Mouse (Mus musculus) spleen, adult 2 months (tissue): ENCODE measurements around the gene Skor1.

Experiments used
- CTCF ChIP-seq: fragments of 200-500 bp; IDR thresholded peaks from 2 replicates; pipeline ENCODE4 v1.5.1; 2011; ENCODE audit warnings: mild to moderate bottlenecking, inconsistent platforms; ENCODE audit not compliant: insufficient read depth, insufficient read length, insufficient replicate concordance; ENCODE audit errors: extremely low read depth
- POLR2A ChIP-seq: fragments of 200-500 bp; IDR thresholded peaks from 2 replicates; pipeline ENCODE4 v1.6.1; 2011; ENCODE audit warnings: low read depth, low read length, inconsistent platforms

GRCm38 (mm10) chr9:63194791-63195190 is 46.0 kb upstream of the Skor1 start:
- TF ChIP-seq CTCF (no peak), POLR2A (no peak)
